Mouse (Mus musculus) small intestine, adult 2 months (tissue): ENCODE results near the gene Bckdha.

Experiments
- CTCF ChIP-seq: fragments of 200-500 bp; IDR thresholded peaks from 2 replicates; pipeline ENCODE4 v1.5.1; 2012; ENCODE audit warnings: low read depth, mild to moderate bottlenecking, control low read depth, inconsistent platforms, low read length, moderate library complexity, mixed read lengths; ENCODE audit not compliant: insufficient replicate concordance, insufficient read length; ENCODE audit errors: extremely low read depth
- POLR2A ChIP-seq: fragments of 200-500 bp; IDR thresholded peaks from 2 replicates; pipeline ENCODE4 v1.6.1; 2012; ENCODE audit warnings: low read depth, mild to moderate bottlenecking, control low read depth, inconsistent platforms, low read length, moderate library complexity

- TF ChIP-seq CTCF = no peak
- TF ChIP-seq POLR2A = peak; percentile 31; the same call in 1 of the 2 replicates
These were observed at the start of gene Bckdha, which contains the start of gene Exosc5 for GRCm38 (mm10) chr7:25658657-25659472.
